Mouse (Mus musculus) urinary bladder, postnatal 10 days (tissue): Measurements from ENCODE around the gene Eid3.

Experiments
- DNase-seq: peaks from one replicate; pipeline ENCODE4 v3.0.0; 2022; ENCODE audit warnings: low spot score

Eid3 gene

DNA sequence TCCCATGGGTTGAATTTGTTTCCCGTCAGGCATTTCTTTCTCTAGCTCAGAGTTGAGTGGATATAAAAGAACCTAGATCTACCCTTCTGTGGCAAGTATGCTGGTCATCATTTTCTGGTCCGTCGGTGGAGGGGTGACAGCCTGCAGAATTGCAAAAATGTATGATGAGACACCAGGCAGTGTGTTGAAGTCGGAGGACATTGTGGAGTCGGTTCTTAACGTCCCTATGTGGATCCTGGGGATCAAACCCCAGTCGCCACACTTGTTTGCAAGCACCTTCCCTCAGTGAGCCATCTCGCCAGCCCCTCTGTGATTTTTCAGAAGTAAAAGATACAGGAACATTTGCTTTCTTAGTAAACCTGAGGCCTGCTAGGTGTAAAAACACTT is 5.5 kb upstream of the Eid3 start:
- DNase-seq: no peak

- no peak for DNase-seq
These were observed 3.2 kb upstream of the Eid3 start for GRCm38 (mm10) chr10:82863106-82863680.

- no peak for DNase-seq
These were observed 2.6 kb upstream of the Eid3 start for GRCm38 (mm10) chr10:82863827-82864226.

GRCm38 (mm10) chr10:82866832-82867231 is 406 bp downstream of the Eid3 start:
- DNase-seq: no peak

GRCm38 (mm10) chr10:82868418-82869086 is 2.1 kb downstream of the Eid3 start:
- DNase-seq: no peak

DNA sequence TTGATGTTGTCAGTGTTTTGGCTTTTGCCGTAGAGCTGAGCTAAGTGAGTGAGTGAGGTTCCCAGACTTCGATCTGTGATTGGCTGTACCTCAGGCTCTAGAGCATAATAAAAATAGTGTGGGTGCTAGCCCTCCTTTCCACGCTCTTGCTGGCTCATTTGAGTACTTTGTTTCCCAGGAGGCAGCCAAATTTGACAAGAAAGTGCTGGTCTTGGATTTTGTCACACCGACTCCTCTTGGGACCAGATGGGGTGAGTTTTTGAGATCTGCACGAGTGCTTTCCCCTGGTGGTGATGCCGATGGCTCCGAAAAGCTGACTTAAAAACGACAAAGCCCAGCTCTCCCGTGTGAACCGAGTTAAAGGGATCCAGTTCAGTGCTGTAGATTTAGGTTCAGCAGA is 9.0 kb downstream of the Eid3 start:
- no peak for DNase-seq

GRCm38 (mm10) chr10:82876076-82876796 is 9.8 kb downstream of the Eid3 start:
- DNase-seq: no peak

GRCm38 (mm10) chr10:82887354-82887753 is 20.9 kb downstream of the Eid3 start:
- no peak for DNase-seq

DNA sequence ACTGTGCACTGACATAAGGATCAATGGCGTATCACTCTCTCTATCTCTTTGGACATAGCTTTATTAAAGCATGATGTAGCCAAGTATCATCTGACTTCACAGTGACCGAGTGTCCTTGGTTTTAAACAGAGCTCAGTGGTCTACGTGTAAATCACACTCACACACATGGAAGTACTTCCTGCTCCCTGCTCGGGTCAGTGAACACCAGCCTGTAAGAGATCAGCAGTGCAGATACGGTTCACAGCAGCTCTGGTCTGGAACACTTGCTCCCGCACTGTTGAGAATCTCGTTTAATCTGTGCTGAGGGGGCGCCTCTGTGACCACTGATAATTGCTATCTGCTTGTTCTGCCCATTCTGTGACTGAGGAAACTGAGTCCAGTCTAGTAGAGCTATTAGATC is 22.1 kb downstream of the Eid3 start:
- no peak for DNase-seq

DNA sequence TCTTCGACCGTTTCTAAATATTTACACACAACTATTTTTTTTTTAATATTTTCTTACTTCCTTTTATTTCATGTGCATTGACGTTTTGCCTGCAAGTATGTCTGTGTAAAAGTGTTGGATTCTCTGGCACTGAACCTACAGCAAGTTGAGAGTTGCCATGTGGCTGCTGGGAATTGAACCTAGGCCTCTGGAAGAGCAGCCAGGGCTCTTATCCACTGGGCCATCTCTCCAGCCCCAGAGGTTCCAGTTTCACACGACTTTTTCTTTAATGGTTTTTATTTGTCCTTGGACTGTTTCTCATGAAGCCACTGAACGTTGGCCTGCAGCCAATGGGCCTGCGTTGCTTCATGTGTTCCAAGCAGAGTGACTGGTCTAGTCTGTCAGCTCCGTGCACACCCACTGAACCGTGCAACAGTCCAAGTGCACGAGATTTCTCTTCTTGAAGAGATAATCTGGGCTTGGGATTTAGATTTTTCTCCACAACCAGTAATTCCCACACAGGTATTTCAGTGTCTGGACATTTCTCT is 23.1 kb downstream of the Eid3 start:
- no peak for DNase-seq

DNA sequence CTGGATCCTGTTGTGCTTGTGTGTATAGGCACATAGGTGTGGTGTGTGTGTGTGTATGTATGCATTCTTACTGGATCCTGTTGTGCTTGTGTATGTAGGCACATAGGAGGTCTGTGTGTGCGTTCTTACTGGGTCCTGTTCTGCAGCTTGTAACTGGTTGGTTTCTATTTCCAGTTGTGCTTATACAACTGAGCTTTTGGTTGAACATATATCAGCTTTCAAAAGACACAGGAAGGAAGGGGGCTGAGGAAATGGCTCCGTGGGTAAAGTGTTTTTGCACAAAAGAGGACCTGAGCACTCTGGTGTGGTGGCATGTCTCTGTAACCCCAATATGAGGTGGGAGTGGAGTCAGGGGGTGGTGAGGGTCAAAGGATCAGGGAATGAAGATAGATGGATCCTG is 24.5 kb downstream of the Eid3 start:
- no peak for DNase-seq

GRCm38 (mm10) chr10:82891427-82891826 is 25.0 kb downstream of the Eid3 start:
- no peak for DNase-seq

- no peak for DNase-seq
These were observed 26.1 kb downstream of the Eid3 start for GRCm38 (mm10) chr10:82892442-82893055.

DNA sequence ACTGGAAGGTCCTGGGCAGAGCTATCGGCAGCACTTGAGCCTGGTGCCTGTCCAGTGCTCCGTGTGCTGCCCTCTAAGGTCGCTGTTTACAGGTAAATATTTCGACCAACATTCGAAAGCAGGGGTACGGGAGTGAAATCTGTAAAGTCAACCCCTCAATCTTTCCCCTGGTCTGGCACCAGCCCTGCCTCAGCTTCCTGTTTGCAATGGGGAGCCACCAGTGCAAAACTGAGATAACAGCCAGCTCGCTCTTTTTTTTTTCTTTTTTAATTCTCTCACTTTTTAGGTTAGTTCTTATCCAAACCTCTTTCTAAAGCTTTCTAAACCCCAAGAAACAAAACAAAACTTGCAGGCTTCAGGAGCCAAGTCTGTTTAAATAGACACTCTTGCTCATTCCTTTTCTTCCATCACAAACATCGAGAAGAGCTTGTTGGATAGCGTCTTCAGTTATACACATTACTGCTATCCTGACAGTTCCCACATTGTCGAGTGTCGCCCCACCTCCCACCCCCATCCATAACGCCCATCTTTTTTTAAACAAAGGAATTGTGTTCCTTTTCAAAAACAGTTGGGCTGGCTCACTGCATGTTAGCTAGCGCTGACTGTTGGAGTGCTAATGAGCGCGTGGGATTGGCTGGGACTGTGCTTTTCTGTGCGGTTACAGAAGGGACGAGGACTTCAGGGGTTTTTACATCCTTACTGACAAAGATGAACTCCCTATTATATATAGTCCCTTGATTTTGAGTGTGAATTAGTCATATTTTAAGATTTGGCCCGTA is 27.6 kb downstream of the Eid3 start:
- DNase-seq: no peak

DNA sequence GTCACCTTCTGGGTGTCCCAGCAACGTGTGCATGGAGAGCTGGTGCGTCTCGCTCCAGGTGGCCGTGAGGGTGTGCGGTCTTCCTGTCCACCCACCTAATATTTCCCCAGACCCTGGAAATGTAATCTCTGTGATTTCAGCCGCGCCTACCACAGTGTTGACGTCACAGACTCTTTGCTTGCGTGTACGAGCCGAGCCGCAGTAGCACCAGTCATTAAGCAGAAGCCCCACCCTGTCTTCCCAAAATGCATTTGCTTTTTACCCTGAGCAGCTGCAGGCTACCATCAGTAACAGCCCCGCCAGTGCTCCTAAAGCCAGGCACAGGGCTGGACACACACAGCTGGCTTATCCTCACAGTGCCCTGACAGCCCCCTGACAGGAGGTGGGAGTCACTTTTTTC is 31.5 kb downstream of the Eid3 start:
- DNase-seq: no peak

GRCm38 (mm10) chr10:82898893-82899292 is 32.5 kb downstream of the Eid3 start:
- no peak for DNase-seq

DNA sequence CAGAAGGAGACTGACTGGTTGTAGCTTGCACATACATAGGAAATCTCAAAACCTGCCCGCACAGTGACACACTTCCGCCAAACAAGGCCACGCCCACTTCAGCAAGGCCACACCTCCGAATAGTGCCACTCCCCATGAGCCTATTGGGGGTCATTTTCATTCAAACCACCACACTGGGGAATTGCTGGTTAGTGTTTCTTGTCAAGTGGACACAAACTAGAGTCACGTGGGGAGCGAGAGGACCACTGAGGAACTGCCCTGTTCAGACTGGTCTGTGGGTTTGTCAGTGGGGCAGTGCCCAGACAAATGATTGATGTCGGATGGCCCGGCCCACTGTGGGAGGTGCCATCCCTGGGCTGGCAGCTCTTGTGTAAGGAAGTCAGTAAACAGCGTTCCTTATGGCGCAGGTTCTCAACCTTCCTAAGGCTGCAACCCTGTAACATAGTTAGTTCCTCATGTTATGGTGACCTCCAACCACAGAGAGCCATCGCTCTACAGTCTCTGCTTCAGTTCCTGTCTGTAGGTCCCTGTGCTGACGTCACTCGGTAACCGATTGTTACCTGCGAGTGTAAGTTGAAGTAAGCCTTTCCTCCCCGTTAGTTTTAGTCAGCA is 33.5 kb downstream of the Eid3 start:
- DNase-seq: no peak

DNA sequence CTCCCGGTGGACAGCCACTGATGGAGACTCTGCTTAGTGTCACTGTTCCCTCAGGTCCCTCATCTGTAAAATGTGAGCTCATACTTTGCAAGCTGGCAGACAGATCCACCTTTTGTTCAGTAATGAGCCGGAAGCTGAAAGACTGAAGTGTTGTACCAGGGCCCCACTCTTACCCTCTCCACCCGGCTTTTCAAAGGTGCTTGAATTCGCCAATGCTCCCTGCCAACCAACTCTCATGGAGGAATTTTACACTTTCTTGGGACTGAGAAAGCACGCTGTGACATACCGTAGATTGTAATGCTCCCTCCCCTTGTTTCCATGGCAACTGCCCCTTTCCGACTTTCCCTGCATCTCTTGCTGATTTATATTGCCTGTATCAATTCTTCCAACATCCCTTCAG is 34.1 kb downstream of the Eid3 start:
- no peak for DNase-seq

DNA sequence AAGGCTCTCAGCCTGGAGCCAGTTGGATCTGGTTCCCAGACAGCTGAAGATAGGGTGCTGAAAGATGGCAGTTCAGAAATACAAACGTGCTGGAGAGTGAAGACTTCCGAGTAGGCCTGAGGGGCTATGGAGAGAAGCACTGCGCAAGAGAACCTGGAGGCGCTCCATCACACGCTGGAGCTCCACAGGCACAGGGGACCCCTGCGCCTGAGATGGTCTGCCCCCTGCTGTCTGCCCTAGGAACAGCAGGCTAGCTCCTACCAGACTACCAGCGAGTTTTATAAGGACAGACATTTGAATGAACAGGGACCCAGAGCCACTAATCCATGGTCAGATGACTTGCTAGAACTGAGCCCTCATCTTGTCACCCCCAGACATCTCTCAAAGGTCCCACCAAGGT is 35.0 kb downstream of the Eid3 start:
- DNase-seq: peak; percentile 57

GRCm38 (mm10) chr10:82908526-82908925 is 42.1 kb downstream of the Eid3 start:
- DNase-seq: no peak

DNA sequence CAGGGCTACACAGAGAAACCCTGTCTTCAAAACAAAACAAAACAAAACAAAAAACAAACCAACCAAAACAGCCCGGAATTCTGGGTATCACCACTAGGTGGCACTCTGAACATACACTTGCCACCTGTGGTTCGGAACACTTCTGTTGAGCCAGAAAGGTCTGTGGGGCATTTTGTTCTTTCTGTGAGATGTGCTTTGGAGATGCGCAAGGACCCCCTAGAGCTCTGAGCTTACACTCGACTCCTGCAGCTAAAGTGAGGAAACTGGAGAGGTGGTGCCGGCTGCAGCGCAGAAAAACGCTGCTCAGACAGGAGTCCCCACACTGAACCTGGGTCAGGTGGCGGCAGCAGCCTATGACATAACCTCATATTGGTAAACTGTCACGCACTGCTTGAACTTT is 43.0 kb downstream of the Eid3 start:
- no peak for DNase-seq

DNA sequence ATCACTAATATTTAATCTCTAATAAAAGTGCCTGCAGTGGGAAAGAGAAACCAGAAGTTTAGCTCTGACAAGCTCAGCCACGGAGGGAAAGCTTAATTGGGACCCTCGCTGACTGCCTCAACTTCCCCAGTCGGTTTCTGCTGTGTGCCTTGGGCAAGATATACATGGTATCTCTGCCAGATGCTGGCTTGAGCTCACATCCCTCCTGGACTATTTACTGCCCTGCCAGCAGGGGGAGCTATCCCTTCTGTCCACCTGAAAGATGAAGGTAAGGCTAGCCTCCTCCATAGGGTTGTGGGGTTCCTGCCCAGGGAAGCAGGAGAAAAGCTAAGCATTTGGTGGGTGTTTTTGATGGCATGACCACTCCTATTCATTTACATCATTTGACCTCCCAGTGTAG is 43.8 kb downstream of the Eid3 start:
- DNase-seq: no peak
